Mouse (Mus musculus) erythroblast, adult 5-6 weeks (primary cell): ENCODE measurements around the gene Atg2b. TPM values are rescaled to one million over a fixed set of nuclear protein-coding genes. Genes with fewer than 3 reads are reported as not detected.
A peak's percentile ranks its signal among the peaks of the same experiment; 100 is the strongest.

Source experiments
- ATAC-seq: replicated peaks from 2 replicates; pipeline ENCODE4 v1.8.0; 2016; ENCODE audit warnings: moderate number of reproducible peaks, mild to moderate bottlenecking, moderate TSS enrichment, inconsistent platforms; ENCODE audit not compliant: poor library complexity, low FRiP score, severe bottlenecking
- total RNA-seq, 2 experiments: library from RNA; stranded (forward) in 1 of 2; stranded (reverse) in 1 of 2; fragments of 150-400 nt in 1 of 2; fragments of 200-764, 138-1000 nt in 1 of 2; gene quantifications; 2 replicates each; pipeline versions ENCODE4 v1.2.3 to v1.2.4; 2015 to 2017; ENCODE audit warnings: low replicate concordance in 2 of 2

Gene Atg2b
- total RNA-seq, 2 experiments from 2014 or later, result 21.6 to 27.3 TPM

DNA sequence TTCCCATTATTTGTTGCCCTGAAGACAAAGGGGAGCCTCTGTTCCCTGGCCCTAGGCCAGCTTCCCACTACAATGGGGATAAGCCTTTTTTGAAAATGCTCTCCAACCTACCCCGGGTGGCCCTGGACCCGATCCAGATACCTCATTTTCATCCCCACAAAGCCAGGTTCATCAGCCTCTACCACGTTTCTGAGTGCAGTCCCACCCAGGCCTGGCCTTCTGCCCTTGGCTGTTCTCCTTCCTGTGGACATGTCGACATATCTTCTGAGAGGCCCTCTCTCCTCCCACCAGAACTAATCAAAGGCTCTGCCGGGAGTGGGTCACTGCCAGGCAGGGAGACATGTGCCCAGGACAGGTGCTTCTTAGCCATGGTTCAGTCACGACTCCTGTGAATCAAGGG is 83.4 kb downstream of the Atg2b start:
- ATAC-seq, result no peak

DNA sequence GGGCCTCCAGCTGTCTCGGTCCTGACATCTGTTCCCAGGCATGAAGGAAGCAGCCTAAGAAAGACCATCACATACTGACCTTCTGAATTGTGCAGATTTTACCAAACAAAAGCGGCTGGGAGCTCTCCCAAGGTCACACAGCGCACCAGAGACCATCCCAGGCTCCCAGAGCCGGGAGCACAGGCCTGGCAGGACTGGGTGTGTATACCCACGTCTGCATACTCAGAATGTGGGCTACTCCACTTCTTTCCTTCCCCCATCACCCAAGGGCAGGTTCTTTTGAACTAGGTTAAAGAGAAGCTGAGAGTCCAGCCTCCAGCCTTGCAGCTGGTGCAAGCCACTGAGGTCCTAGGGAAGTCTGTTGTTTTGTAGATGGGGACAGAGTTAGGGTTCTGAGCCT is 85.9 kb downstream of the Atg2b start:
- ATAC-seq, result no peak

DNA sequence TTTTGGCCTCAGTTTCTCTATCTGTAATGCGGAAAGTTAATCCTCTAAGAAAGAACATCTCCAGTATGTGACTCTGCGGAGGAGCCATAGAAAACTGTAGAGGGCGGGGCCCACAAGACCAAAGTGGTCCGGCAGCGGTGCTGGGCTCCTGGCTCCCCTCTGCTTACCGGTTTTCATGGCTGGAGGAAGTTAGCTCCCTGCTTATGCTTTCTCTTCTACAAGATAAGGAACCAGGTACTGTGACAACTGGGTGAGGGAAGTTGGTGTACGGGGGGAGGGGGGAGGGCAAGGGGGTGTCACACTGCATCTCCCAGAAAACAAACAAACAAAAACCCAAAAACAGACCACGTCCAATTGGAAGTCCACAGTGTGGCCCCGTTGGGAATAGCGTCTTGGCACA is 86.5 kb downstream of the Atg2b start:
- ATAC-seq, result no peak

DNA sequence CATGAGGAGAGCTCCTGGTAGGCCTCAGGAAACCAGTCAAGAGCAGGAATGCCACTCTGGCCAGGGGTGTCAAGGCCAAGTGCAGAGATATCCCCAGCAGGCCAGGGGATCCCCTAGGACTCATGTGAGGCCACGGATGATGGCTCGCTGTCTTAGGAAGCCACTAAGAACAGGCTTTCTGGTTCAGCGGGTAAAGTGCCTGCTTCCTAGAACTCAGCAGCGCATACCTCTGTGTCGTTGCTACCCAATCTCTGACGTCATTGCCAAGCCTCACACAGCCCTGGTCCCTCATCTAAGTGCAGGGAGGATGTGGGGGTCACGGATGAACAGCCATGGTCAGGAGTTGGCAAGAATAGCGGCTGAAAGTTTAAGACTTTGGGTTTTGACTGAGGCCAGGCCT is 87.9 kb downstream of the Atg2b start:
- ATAC-seq, result no peak

DNA sequence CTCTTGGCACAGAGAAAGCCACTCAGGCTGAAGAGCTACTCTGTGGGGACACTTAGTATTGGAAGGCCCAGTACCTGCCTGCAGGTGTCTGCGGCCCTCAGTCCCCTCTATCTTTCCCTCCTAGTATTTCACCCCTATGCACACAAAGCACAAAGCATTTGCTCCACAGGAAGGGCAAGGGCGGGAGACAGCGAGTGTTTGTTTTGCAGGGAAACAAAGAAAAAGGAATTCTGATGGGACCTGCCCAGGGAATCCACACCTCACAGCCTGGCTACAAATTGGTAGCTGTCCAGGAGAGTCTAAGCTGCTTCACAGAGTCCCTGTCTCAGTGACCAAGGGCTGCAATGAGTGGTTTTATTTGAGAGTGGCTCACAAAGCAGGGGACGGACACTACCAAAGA is 91.5 kb downstream of the Atg2b start:
- no peak for ATAC-seq

DNA sequence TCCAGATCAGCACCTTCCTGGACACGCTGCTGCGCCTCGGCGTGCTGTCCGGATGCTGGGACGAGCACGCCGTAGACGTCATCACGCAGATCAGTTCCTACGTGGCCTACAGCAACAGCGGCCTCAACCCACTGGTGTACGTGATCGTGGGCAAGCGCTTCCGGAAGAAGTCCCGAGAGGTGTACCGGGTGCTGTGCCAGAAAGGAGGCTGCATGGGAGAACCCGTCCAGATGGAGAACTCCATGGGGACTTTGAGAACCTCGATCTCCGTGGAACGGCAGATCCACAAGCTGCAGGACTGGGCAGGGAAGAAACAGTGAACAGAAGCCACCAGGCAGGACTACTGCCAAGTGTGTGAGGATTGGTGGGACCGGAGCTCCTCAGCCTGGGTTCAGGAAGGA is 92.7 kb downstream of the Atg2b start:
- ATAC-seq, result no peak

DNA sequence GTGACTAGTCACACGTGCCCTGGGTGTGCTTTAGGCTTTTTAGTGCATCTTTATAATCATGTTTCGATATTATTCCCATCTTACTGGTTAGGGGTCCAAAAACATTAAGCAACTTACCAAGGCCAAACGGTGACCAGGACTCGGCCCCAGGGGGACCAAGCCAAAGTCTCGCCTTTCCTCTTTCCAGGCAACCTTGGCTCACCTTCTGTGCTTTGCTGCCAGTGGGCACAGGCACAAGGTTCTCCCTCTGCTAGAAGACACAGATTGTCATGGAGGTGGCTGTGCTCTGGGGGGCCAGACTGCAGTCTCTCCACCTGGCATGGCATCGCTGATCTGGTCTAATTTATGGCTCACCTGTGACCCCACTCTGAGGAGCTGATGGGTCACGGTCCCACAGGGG is 94.2 kb downstream of the Atg2b start:
- no peak for ATAC-seq

DNA sequence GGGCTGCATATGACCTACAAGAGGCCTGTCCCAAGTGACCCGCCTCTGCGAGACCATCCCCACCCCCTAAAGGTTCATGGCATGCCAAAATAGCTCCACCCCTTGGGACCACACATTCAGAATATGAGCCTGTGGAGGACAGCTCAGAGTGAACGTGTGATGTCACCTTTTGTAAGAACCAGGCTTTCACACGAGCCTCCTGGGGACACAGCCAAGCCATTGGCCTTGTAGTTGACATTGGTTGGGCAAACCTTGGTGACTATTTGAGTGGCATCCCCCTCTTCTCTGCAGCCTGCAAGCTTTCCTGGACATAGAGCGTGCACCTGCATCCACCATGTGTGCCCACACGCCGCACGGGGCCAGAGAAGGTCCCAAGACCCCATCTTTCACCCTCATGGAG is 97.5 kb downstream of the Atg2b start:
- no peak for ATAC-seq

DNA sequence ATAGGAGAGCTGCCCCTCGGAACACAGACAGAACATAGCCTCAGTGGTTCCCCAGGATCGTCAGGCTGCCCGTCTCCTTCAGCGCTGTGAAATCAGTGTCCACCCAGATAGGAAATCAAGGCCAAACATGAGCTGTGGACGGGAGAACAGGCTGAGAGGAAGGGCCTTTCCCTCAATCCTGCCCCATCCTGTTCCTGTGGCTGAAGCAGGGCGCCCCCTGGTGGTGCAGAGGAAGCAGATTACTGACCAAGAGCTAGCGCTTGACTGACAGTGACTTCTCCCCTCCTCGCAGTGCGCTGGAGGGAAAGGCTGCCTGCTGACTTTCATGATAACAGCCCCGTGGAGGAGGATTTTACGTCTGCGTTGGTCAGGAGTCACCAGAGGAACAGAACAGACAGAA is 100.2 kb downstream of the Atg2b start:
- peak; percentile 58; the same call in 1 of the 2 replicates for ATAC-seq

DNA sequence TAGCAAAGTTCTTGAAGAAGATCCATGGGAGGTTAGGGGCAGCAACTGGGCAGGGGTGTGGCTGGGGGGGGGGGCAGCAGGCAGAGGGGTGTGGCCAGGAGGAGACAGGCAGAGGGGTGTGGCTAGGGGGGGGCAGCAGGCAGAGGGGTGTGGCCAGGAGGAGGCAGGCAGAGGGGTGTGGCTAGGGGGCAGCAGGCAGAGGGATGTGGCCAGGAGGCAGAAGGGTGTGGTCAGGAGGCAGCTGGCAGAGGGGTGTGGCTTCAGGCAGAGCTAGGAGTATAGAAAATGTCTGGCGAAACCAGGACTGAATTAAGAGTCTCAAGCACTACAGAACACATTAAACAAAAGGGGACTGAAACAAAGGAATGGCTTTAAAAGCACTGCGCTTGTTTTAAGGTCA is 101.5 kb downstream of the Atg2b start:
- peak; percentile 69 for ATAC-seq

DNA sequence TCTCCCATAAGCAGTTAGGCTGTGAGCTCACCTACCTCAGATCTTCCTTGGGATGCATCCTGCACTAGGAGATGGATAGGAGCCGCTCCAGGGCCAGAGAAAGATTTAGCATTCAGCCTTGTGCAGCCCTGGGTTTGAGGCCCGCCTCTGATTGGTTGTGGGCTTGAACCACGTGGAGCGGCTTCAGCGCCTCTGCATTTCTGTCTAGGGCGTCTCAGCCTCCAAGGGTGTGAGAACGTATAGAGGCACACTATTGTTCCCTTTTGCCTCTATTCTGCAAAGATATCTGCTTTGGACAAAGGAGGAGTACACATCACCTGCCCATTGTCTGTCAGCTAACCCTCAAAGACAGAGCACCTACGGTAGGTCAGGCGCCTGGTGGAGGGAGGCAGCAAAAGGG is 102.5 kb downstream of the Atg2b start:
- no peak for ATAC-seq

DNA sequence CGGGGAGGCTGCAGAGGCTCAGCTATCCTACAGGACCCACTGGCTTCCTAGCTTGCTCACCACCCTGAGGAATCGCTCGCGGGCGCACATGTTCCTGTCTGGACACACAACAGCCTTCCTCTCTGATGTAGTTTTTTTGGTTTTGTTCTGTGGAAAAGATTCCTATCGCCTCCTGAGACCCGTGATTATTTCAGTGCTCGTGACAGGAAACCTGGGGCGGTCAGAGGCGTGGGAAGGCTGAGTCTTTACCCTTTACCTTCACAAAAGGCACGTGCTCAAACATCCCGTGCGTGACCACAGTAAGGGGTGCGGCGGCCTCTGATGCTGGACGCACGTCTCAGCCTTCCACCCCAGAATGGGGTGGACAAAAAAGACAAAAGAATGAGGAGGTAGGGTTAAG is 104.5 kb downstream of the Atg2b start:
- ATAC-seq, result no peak

DNA sequence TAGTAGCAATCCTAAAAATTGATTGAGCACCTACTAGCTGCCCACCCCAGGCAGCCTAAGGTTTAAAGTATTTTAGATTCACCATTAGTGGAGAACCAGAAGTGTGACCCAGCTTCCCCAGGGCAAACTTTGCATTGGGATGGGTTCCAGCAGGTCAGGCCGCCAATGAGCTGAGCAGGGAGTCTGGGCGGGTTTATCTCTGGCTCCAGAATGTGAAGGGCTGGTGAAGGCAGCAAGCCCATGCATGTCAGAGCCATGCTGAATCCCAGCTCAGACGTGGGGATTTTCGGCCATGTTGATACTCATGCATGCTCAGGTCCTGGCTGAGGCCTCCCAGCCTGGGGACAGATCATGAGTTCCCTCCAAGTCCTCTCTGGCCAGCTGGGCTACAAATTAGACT is 110.7 kb downstream of the Atg2b start:
- no peak for ATAC-seq

DNA sequence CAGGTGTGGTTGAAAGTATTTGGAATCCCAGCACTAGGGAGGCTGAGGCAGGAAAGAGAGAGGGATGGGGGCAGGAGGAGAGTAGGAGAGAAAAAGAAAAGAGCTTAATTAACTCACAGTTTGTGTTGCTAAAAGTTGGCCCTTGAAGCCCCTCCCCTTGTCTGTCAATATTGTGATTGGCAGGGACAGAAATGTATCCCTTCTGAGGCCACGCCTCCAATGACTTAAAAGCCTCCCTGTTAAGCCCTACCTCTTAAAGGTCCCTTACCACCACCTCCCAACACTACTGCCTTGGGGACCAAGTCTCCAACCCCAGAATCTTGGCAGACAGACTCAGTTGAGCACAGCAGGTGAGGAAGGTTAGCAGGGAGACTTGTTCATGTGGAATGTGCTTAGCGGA is 112.4 kb downstream of the Atg2b start:
- no peak for ATAC-seq

DNA sequence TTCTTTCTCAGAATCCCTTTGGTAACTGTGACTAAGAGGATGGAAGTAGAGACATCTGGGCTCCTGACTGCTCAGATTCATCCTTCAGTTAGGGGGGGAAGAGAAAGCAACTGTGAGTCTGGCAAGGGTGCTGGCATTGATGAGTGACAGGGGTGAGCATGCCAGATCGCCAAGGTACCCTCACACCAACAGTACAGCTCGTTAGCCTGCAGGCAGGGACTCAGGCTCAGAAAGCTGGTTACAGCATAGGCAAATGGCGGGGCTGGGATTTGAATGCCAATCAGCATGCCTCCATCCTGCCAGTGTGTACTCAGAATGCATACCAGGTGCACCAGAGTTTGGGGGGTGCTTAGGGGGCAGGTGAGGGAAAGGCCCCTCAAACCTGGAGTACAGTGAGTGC is 113.1 kb downstream of the Atg2b start:
- ATAC-seq, result no peak

Other genes with a start within 250 kb of the Atg2b start
- gene D430019H16Rik, start 231.4 kb downstream of the Atg2b start, total RNA-seq (2015; ENCODE audit: low replicate concordance), result not detected in 2 replicates
- not detected in 2 replicates for gene D430019H16Rik, start 231.4 kb downstream of the Atg2b start, total RNA-seq (2017; ENCODE audit: low replicate concordance)
- gene Bdkrb2, start 122.0 kb downstream of the Atg2b start, total RNA-seq (2015; ENCODE audit: low replicate concordance), result not detected in 2 replicates
- not detected in 2 replicates for gene Bdkrb2, start 122.0 kb downstream of the Atg2b start, total RNA-seq (2017; ENCODE audit: low replicate concordance)
- gene Bdkrb1, start 82.1 kb downstream of the Atg2b start, total RNA-seq (2015; ENCODE audit: low replicate concordance), result not detected in 2 replicates
- not detected in 2 replicates for gene Bdkrb1, start 82.1 kb downstream of the Atg2b start, total RNA-seq (2017; ENCODE audit: low replicate concordance)
- gene Gskip, start 382 bp downstream of the Atg2b start, total RNA-seq (2015; ENCODE audit: low replicate concordance), result 5.0 and 6.5 TPM in 2 replicates
- 1.8 and 2.7 TPM in 2 replicates for gene Gskip, start 382 bp downstream of the Atg2b start, total RNA-seq (2017; ENCODE audit: low replicate concordance)
- gene Ak7, start 20.8 kb upstream of the Atg2b start, total RNA-seq (2015; ENCODE audit: low replicate concordance), result not detected in 2 replicates
- not detected in 2 replicates for gene Ak7, start 20.8 kb upstream of the Atg2b start, total RNA-seq (2017; ENCODE audit: low replicate concordance)
- 63.8 and 82.3 TPM in 2 replicates for gene Papola, start 99.5 kb upstream of the Atg2b start, total RNA-seq (2015; ENCODE audit: low replicate concordance)
- 43.4 and 72.4 TPM in 2 replicates for gene Papola, start 99.5 kb upstream of the Atg2b start, total RNA-seq (2017; ENCODE audit: low replicate concordance)